Mouse (Mus musculus) lung, postnatal 0 days (tissue): ENCODE measurements at regions not wholly inside any gene's neighbourhood (a gene's known extent, or its start where the extent isn't known, plus 50 kb on each side); places are given as distances from the start of the nearest gene placed in this dataset.

Experiments
- CTCF ChIP-seq: IDR thresholded peaks from 2 replicates; pipeline ENCODE4 v1.5.1; 2016; ENCODE audit warnings: antibody characterized with exemption, mild to moderate bottlenecking
- EP300 ChIP-seq: IDR thresholded peaks from 2 replicates; pipeline ENCODE4 v1.6.1; 2016; ENCODE audit warnings: antibody characterized with exemption, mild to moderate bottlenecking, control low read depth

GRCm38 (mm10) chr8:92562962-92563361 is 111.1 kb upstream of the Irx6 start:
- no peak for TF ChIP-seq CTCF
- TF ChIP-seq EP300: no peak
